Mouse (Mus musculus) CH12F3 (cell line): ENCODE data around the gene Itgav.

Source experiments
- in situ Hi-C: fragments of 300-500 bp; cut with MboI; formaldehyde crosslinking; loops from 2 replicates; pipeline ENCODE4 v1.14.3; 2020; ENCODE audit warnings: low sequenced_read_pairs

Itgav gene

DNA sequence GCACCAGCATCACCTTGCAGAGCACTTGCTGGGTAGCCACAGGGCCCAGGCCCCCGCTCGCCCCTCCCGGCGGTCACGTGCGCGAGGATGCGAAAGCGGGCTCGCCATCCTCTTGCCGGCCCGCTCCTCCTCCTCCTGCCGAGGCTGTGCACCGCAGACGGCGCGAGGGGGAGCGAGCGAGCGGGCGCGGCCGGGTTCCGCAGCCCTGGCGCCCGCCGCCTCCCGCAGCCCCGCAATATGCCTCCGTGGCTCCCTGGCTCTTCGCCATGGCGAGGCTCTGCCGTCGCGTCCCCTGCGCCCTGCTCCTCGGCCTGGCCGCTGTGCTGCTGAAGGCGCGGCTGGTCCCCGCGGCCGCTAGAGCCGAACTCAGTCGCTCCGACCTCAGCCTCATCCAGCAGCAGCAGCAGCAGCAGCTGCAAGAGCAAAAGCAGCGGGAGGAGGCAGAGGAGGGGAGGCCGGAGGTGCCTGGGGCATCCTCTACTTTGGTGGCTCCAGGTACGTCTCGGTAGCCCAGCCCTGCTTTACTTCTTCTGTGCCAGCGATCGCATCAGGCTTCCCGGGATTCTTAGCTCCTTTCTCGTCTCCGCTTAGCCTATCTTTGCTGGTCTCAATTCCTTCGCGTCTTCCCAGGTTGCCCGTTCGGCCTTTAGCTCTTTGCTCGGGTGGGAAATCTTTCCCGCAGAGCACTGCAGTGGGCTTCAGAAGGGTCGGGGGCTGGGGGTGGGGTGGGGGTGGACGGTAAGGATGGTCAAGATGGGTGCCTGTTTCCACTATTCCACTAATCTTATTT lies 88.5 kb downstream of the Itgav start, which contains the start of gene Fam171b:
Fam171b (plus strand) TSS at position 154 of the 790 bp plus-strand sequence.
- in situ Hi-C loops, result loop anchor here (25.0 kb wide), 1 partner anchor 625 kb away; the partner anchor contains the start of gene Calcrl

- in situ Hi-C loops, result loop anchor here (25.0 kb wide), 1 partner anchor 624 kb away; the partner anchor contains the start of gene Calcrl
These were observed 89.2 kb downstream of the Itgav start for GRCm38 (mm10) chr2:83813273-83813892.

DNA sequence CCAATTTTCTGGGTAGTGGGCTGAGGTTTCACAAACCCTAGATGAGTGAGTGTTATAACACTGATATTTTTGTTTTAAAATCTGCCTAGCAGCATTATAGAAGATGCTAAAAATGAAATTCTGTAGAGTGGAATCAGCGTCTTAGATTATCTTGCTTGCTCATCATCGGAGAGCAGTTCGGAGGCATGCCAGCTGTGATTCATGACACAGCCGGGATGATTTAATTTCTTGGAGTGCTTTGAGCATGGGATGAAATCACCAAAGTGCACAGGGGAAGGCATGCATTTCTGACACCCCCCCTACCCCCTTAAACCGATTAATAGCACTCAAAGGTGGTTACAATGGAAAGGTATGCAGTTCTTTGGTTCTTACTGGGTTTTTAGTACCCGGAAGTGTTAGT lies 89.8 kb downstream of the Itgav start:
- in situ Hi-C loops, result loop anchor here (25.0 kb wide), 1 partner anchor 623 kb away; the partner anchor contains the start of gene Calcrl

DNA sequence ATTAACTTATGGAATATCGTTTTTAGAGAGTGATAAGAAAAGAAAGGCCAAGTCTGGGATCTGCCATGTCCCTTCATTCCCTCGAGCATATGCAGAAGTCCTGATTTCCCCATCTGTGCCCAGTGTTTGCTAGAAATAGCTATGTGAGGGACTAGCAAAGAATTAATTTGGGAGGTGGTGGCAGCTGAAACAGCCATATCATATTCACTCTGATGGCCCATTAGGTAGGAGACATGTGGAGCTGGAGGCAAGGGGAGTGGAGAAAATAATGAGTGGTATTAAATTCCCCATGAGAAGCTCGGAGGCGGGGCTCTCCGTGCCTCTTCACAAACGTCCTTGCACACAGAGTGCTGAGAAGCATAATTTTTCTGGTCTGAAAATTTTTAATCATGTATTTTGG lies 92.0 kb downstream of the Itgav start:
- in situ Hi-C loops, result loop anchor here (25.0 kb wide), 1 partner anchor 621 kb away; the partner anchor contains the start of gene Calcrl

- in situ Hi-C loops, result no loop called here
These were observed 101.0 kb downstream of the Itgav start for GRCm38 (mm10) chr2:83825161-83825560.

DNA sequence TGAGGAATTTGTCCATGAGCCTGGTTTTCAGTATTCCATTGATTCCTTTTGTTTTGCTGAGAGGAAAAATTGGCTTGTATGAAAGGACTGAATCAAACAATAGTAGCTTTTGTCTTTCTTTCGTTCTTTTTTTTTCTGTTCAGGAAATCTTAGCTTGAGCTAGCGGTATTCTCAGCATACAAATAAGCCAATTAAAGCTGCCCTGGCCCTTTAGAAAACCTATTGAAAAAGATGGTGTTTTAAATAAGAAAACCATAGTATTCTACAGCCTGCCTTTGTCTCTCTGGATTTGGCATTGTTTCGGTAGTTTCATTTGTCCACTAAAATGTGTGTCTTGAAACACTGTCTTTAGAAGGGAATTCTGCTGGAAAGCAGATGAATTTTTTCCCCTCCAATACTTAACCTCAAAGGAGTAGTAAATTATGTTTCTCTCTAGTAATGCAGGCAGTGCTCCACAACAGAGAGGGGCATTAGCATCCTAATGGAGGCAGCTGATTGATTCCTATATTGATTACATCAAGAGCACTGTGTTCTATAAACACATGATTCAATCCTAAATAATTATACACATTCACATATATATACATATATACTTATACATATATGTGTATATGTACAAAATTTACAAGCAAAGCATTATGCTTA lies 104.8 kb downstream of the Itgav start:
- in situ Hi-C loops, result no loop called here

- in situ Hi-C loops, result no loop called here
These were observed 108.7 kb downstream of the Itgav start for GRCm38 (mm10) chr2:83832903-83833302.

GRCm38 (mm10) chr2:83835313-83836070 lies 111.3 kb downstream of the Itgav start:
- in situ Hi-C loops, result no loop called here

- in situ Hi-C loops, result no loop called here
These were observed 124.3 kb downstream of the Itgav start for GRCm38 (mm10) chr2:83848495-83848894.

DNA sequence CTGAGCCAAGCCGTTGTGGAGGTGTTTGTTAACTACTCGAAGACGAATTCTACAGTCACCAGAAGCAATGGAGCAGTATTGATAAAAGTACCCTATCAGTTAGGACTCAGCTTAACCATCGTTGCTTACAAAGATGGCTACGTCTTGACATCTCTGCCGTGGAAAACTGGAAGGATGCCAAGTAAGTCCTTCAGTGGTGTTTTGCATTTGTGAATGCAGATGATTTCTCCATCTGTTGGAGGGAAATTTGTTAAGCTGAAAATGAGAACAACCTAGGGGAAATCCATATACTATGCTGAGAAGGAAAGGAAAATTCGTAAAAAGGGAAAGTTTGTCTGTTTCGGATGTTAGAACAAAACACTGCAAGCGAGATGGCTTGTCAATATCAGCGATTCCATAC lies 129.2 kb downstream of the Itgav start:
- in situ Hi-C loops, result no loop called here

DNA sequence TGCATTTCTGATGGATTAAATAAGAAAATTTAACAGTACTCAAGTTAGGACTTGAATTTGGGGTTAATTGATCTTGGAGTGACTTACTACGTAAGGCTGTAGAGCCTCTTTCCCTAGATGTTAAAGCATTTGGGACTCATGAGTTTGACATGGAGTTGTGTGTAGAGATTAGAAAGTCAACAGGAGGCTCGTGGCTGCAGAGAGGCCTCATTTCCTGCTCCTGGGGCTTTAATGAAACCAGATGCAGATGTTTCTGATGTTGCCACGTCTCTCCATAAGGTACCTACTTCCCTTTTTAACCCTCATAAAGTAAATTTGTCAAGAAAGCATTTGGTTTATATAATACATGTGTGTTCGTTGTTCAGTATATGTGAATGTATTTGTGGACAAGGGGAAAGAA lies 132.0 kb downstream of the Itgav start:
- in situ Hi-C loops, result no loop called here
